Mouse (Mus musculus): ENCODE measurements around the gene Dll4.

Dll4 gene

DNA sequence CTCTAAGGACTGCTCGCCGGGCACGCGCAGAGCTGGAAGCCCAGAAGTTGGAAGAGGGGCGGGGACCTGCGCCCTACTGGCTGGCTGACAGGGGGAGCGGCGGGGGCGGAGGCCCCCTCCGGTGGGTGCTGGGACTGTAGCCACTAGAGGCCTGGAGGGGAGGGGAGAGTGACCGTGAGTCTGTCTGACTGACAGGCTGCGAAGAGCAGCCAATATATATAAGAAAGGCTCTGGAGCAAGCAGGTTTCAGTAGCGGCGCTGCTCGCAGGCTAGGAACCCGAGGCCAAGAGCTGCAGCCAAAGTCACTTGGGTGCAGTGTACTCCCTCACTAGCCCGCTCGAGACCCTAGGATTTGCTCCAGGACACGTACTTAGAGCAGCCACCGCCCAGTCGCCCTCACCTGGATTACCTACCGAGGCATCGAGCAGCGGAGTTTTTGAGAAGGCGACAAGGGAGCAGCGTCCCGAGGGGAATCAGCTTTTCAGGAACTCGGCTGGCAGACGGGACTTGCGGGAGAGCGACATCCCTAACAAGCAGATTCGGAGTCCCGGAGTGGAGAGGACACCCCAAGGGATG is at the start of gene Dll4:
TSS of gene Dll4 (plus strand) at position 217 of the 576 bp plus-strand sequence.
- no peak for DNase-seq (ENCODE audit: low spot score in 2 of 2)

DNA sequence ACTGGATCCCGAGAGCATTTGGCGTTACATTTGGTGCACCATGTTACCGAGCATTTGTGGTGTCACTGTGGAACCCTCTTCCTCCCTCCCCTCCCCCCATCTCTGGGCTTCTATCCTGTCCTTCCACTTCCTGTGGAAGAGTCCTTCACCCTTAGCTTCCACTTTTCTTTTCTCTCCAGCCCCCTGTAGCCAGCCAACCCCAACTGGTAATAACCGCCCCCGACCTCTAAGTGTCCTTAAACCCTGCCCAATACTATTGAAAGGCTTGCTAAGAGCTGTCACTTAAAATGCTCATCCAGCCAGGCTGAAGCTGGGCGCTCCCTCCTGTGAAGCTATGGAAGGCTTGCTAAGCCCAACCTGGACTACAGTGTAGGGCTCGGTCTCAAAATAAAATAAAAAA is 48.7 kb upstream of the Dll4 start:
- no peak for DNase-seq (ENCODE audit: low spot score in 2 of 2)

DNA sequence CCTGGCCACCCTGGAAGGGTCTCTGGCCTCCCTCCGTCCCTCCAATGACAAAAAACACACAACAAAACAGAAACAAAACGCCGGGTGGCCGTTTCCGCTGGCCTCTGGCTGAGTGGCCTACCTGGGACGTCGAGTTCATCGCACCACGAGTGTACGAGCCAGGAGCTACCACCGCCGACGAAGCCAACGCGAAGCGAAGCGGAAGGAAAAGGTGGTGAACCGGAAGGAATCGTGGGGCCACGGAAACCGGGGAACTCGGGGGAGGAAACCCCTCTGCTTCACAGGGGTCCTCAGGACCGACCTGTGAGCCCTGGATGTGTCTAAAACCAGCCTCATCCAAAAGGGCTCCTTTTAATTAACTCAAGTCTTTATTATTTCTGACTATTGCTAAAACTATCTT is 47.8 kb upstream of the Dll4 start:
- DNase-seq (ENCODE audit: low spot score in 2 of 2): no peak

DNA sequence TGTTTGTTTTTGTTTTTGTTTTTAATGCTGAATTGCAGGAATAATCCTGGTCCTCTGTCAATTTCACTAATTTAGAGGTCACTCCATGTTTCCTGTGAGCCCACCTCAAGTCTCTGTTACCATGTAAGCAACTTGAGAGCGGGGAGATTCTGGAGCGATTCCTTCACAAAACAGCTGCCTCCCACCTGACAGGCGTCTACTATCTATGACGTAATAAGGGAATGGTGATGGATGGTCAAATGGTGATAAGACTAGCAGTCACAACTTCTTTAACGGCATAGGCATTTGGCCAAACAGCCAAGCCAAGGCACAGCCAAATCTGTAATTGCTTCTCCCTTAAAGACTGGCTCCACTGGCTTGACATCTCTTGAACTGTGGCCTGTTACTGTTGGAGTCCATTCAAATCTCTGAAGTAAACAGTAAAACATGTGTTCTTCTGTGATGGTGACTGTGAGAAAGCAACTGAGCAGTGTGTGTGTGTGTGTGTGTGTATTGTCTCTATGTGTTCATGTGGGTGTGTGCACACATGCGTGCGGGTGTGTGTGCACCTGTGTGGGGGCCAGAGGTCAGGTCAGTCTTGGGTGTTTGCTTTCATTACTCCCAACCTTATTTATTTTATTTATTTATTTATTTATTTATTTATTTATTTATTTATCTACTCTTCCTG is 43.6 kb upstream of the Dll4 start:
- no peak for DNase-seq (ENCODE audit: low spot score in 2 of 2)

DNA sequence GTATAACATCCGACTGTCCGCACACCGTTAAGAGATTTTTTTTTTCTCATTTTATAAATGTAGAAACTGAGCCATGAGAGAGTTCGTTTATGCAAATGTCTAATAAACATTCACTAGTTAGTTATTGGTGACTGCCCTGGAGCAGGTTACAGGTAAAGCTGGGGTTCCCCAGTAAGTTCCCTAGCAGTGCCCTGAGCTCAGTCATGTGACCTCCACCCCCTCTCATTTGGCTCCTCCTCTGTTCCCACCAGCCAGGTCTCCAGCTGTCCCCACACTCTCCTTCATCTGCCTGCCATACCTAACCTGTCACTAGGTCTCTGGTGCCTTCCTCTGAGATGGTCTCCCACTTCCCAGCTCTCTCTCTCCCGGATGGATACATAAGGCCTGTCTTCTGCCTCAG is 38.2 kb upstream of the Dll4 start:
- no peak for DNase-seq (ENCODE audit: low spot score in 2 of 2)

DNA sequence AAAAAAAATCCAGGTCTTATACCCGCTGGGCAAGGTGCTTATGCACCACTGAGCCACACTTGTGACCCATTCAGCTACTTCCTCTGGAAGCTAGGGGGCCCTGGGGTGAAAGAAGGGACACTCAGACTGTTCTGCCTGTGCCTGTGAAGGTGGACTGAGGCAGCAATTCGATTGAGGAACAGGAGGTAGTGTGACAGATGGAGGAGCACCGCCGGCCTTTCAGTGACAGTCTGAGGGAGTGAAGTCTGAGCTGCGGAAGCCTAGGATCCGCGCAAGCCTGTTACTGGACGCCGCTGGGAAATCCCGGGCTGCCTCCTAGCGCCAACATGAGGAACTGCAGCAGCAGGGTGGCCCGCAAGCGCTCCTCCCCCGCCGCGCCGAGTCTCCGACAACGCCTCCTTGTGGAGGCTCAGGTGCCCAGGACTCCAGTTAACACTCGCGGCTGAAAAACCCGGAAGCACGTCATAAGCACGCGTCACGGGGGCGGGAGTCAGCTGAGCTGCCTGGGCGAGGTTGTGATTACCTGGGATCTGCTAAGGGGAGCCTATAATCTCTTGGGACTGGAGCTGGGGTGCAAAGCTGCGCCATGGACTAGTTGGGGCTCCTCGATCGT is 37.2 kb upstream of the Dll4 start, which contains the start of gene Vps18:
TSS of gene Vps18 (plus strand) at position 471 of the 613 bp plus-strand sequence.
- DNase-seq (ENCODE audit: low spot score in 2 of 2): peak; percentile 93 to 97

DNA sequence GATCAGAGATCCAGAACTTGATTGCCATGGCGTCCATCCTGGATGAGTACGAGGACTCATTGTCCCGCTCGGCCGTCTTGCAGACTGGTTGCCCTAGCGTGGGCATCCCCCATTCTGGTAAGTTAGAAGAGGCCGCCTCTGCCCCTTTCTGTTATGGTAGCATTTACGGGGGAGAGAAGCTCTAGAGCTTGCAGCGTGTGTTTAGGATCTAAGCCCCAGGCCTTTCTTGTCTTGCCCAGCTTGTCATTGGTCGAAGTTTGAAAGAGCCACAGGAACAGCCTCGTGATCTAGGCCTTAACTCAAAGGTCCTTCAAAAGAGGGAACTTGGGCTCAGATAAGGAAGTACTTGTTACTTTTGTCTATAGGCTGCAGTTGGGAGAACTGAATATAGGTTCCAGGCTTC is 36.6 kb upstream of the Dll4 start:
- DNase-seq (ENCODE audit: low spot score in 2 of 2): no peak

DNA sequence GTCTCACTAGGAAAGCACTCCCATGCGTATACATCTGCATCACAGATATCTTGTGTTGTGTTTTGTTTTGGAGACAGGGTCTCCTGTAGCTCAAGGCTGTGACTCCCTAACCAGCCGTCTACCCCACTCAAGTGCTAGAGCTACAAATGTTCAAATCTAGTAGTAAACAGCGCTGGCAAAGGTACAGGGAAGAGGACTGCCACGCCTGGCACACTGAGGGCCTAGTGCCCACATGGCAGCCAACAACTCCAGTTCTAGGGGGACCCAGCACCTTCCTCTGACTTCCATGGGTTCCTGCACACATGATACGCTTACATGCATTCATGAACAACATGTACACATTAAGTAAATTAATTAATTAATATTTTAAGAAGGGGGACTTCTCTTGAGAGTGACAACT is 33.3 kb upstream of the Dll4 start:
- DNase-seq (ENCODE audit: low spot score in 2 of 2): no peak

DNA sequence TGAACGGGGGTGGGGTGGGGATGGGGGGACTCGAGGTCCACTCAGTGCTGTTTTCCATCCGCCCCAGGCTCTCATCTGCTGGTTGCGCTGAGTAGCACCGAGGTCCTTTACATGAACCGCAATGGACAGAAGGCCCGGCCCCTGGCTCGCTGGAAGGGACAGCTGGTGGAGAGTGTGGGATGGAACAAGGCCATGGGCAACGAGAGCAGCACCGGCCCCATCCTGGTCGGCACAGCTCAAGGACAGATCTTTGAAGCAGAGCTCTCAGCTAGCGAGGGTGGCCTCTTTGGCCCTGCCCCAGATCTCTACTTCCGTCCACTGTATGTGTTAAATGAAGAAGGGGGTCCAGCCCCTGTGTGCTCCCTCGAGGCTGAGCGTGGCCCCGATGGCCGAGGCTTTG is 32.7 kb upstream of the Dll4 start:
- no peak for DNase-seq (ENCODE audit: low spot score in 2 of 2)

DNA sequence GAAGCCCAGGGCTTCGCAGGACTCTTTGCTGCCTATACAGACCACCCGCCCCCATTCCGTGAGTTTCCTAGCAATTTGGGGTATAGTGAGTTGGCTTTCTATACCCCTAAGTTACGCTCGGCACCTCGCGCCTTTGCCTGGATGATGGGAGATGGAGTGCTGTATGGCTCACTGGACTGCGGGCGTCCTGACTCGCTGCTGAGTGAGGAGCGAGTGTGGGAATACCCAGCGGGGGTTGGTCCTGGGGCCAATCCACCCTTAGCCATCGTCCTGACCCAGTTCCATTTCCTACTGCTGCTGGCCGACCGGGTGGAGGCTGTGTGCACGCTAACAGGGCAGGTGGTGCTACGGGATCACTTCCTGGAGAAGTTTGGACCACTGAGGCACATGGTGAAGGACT is 32.3 kb upstream of the Dll4 start:
- no peak for DNase-seq (ENCODE audit: low spot score in 2 of 2)

DNA sequence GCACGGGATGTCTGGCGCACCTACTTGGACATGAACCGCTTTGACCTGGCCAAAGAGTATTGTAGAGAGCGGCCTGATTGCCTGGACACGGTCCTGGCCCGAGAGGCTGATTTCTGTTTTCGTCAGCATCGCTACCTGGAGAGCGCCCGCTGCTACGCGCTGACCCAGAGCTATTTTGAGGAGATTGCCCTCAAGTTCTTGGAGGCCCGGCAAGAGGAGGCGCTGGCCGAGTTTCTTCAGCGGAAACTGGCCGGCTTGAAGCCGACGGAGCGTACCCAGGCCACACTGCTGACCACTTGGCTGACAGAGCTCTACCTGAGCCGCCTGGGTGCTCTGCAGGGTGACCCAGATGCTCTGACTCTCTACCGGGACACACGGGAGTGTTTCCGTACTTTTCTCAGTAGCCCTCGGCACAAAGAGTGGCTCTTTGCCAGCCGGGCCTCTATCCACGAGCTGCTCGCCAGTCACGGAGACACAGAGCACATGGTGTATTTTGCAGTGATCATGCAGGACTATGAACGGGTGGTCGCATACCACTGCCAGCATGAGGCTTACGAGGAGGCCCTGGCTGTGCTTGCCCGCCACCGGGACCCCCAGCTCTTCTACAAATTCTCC is 31.7 kb upstream of the Dll4 start:
- DNase-seq (ENCODE audit: low spot score in 2 of 2): no peak

DNA sequence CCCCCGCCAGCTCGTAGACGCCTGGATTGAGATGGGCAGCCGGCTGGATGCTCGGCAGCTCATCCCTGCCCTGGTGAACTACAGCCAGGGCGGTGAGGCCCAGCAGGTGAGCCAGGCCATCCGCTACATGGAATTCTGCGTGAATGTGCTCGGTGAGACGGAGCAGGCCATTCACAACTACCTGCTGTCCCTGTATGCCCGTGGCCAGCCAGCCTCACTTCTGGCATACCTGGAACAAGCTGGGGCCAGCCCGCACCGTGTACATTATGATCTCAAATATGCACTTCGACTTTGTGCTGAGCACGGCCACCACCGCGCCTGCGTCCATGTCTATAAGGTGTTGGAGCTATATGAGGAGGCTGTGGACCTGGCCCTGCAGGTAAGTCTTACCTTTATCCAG is 31.2 kb upstream of the Dll4 start:
- no peak for DNase-seq (ENCODE audit: low spot score in 2 of 2)

DNA sequence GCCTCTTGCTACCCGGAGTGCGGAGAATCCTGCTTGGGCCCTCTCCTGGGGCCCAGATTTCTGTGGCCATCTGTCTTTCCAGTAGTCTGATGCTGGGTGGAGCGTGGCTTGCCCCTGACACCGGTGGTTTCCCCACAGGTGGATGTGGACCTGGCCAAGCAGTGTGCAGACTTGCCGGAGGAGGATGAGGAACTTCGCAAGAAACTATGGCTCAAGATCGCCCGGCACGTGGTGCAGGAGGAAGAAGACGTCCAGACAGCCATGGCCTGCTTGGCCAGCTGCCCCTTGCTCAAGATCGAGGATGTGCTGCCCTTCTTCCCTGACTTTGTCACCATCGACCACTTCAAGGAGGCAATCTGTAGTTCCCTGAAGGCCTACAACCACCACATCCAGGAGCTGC is 28.8 kb upstream of the Dll4 start:
- no peak for DNase-seq (ENCODE audit: low spot score in 2 of 2)

DNA sequence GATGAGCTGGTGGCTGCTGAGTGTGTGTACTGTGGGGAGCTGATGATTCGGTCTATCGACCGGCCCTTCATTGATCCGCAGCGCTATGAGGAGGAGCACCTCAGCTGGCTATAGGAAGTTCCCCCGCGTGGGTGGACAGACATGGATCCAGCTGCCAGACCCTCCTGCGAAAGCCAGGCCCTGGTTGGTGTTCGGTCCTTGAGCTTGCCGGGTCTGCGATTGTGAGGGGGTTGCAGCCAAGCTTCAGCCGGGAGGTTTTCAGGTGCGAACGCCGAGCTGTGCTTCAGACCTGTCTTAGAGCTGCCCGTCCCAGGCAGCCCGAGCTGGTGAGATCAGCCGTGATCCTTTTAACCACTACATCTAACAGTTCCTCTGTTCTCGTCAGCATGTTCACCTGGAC is 28.1 kb upstream of the Dll4 start:
- DNase-seq (ENCODE audit: low spot score in 2 of 2): no peak

DNA sequence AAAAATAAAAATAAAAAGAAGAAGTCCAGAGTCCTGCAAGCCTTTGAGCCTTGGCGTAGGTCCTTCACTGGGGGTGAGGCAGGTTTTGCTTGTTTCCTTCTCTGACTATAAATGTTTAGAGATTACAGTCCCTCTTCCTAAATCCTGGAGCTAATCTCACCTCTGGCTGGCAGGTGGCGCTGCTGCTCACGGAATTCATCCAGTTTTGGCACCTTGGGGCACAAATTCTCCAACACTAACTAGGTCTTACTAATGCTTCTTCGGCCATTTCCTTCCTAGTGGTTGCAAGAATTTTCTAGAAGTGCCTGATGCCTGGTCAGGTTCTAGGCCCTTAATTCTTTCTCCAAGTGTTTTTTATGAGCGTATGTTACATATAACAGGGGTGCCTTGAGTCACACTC is 27.3 kb upstream of the Dll4 start:
- peak in 1 of 2 experiments; percentile 52 for DNase-seq (ENCODE audit: low spot score in 2 of 2)

DNA sequence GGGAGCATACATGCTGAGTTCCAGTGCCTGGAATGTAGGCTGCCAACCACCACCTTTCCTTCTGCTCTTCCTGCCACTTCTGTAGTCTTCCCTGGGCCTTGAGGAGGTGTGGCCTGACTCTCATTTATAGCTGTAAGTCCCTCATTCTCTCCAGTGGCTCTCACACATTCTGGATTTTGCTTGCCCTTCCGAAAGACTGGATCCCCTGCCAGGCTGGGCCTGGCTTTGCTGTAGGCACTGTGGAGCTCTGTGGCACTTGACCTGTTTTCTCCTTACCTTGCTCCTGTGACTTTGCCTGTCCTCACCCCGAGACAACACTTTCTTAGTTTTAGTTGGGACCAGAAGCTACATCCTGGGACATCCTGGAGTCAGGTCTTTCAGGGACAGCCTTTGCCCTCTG is 26.7 kb upstream of the Dll4 start:
- no peak for DNase-seq (ENCODE audit: low spot score in 2 of 2)

DNA sequence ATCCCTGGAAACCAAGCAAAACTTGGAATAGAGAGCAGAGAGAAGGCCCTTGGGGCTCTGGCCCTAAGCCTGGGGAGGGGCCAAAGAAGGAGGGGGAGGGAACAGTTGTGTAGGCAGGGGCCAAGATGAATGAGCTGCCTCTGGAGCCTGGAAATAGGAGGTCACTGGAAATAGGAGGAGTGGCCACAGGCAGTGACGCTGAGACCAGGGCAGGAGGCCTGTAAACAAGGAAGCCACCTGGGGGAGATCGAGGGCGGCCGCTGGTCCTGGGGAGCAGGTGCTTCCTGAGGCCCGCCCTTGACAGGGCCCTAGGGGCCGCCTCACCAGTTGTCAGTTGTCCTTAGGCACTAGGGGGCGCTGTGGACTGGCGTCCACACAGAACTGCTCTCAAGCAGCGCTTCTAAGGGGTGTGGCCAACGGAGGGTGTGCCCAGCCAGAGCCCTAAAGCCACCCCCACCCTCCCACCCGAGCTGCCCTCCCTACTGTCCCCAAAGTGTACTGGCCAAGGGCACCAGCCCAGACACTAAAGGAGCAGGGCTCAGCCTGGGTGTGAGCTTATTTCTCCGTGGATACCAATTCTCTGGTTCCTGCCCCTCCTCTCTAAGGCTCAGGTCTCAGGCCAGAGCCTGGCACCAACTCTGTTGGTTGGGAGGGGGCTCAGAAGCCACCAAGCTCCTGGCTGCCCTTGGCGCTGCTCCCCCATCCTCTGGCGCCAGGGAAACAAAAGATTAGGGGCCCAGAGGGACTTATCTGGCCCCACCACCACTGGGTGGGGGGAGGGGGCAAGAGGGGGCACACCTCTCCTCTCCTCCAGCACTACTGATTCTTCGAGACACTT is 25.4 kb upstream of the Dll4 start:
- peak in 1 of 2 experiments; percentile 55 for DNase-seq (ENCODE audit: low spot score in 2 of 2)

DNA sequence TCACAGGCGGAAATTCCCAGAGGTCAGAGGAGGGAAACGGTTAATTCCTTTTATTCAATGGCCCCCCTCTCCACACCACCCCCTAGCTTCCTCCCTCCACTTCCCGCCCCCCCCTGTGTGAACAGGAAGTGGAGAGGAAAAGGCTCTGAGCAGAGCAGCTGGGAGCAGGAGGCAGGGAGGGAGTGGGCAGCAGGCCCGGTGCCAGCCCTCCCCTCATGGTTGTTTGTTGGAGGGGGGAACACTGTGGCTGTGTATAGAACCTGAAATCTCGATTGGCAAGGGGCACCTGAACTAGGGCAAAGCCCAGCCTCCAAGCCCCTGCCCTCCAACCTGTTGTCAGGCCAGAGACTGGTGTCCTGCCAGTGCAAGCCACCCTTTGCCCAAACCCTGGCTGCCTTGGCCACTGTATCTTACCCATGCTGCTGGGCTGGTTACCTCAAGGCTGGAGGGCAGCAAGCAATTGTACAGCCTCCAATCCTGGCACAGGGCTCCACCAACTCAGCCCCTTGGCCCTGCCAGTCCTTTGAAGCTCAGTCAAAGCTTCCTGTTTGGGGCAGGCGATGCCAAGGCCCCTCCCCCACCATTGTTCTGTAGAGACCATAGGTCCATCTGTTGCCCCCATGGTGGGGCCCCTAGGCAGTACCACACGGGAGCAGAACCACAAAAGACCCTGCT is 24.6 kb upstream of the Dll4 start:
- peak in 1 of 2 experiments; percentile 33 for DNase-seq (ENCODE audit: low spot score in 2 of 2)

DNA sequence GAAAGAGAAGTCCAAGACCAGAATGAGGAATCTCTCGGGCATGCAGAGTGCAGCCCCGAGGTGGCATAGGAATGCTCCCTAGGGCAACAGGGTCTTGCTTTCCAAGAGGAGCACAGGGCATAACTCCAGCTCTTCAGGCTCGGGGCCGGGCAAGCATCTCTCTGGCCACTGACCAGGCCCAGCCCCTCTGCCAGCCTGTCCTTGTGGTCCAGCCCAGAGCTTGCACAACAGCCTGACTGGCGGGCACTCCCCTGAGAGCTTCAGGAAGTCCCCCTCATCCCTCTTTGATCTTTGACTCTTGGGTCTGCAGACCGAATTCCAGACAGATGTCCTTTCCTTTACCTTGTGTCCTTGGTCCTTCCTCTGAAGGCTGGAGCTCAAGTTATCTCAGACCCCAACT is 22.7 kb upstream of the Dll4 start:
- no peak for DNase-seq (ENCODE audit: low spot score in 2 of 2)

DNA sequence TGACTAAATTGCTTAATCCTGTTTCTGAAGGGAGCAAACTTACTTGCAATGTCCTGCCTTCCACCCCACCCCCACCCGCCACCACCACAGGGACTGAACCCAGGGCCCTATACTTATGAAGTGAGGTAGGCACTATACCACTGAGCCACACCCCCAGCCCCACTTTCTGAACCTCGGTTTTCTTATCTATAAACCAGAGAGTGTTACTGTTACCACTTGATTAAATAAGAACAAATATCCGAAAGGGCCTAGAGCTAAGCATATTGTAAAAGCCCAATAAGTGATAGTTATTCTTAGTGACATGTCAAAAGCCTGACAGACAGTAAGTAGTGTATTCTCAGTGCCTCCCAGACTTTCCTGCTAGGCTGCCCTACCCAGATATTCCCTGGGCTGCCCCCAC is 21.2 kb upstream of the Dll4 start:
- DNase-seq (ENCODE audit: low spot score in 2 of 2): no peak

DNA sequence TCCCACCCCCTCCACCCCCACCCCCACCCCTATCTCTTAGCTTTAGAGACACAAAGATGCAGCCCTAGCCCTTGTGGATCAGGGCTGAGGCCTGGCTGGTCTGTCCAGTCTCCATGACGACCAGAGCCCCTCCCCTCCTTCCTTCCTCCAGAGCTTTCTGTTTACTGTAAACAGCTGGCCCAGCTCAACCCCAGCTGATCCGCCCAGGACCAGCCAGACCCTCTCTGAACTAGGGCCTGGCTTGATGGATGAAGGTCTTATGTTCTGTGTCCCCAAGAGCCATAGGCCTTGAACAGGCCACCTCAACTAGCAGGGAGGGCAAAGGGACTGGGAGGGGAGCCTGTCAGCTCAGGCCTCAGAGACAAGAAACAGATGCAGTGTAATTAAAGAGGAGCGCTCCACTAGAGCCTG is 20.8 kb upstream of the Dll4 start:
- no peak for DNase-seq (ENCODE audit: low spot score in 2 of 2)

DNA sequence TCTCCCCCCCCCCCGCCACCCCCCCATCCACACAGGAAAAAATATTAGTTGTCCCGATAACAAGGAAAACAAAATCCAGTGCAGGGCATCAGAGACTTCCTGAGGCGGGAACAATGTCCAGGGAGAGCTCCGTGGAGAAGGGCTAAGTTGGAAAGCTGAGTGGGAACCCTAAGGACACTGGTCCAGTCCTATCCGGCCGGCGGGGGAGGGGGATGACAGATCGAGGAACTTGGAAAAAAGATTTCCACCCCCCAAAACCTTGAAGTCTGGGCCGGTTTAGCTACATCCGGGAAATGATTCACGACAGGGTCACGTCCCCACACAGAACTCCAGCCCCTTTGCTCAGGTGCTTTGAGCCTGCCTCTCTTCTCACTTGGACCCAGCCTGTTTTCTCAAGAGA is 14.0 kb upstream of the Dll4 start:
- DNase-seq (ENCODE audit: low spot score in 2 of 2): no peak

Data from frontal cortex, postnatal 10 days (tissue).